Mouse (Mus musculus): ENCODE results near the gene Rnh1.

The Rnh1 gene

DNA sequence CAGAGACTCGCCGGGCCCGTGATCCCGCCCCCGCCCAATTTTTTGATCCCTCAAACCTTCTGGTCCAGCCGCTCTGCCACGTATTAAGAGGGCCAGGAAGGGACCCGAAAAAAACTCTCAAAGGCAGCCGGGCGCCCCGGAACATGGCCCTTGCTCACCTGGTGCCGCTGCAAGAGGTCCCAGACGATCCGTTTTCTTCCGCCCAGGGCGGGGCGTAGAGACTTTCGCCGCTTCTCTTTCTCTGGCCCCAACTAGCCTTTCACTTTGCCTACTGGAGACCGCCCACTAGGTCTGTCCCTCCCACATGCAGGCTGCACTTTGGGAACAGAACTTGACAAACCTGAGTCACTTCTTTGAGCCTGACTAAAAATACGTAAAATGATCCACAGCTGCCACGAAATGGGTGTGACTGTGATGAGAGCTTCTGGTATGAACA lies 4.1 kb downstream of the Rnh1 start:
- in situ Hi-C loops (cut with MboI, MseI), result loop anchor here (5.0 kb wide), 1 partner anchor 76 kb away; no protein-coding TSS in a partner anchor

DNA sequence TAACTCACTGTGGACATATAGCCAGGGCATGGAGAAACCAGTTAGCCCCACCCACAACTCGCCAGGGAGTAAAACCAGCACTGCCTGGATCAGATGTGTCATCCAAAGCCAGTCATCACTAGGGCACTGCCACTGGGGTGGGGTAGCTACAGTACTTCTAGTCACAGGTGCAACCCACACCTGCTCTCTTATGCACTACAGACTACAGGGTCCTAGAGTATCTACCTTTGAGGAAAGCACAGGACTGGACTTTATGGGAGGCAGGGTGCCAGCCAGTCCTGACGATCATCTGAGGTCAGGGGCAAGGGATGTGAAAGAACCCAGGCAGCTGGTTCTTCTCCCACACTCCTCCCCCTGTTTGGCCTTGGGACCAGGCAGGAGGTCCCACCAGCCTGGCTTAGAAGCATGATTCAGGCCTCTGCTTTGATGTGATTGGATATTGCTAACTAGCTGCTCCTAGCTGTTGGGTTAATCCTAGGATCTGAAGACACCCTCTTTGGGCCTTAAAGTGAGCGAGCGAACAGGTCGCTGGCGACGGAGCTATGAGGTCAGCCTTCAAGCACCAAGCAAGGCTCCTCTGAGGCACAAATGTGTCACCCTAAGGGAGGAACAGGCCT lies 4.6 kb downstream of the Rnh1 start:
- in situ Hi-C loops (cut with MboI, MseI), result loop anchor here (5.0 kb wide), 1 partner anchor 76 kb away; no protein-coding TSS in a partner anchor

DNA sequence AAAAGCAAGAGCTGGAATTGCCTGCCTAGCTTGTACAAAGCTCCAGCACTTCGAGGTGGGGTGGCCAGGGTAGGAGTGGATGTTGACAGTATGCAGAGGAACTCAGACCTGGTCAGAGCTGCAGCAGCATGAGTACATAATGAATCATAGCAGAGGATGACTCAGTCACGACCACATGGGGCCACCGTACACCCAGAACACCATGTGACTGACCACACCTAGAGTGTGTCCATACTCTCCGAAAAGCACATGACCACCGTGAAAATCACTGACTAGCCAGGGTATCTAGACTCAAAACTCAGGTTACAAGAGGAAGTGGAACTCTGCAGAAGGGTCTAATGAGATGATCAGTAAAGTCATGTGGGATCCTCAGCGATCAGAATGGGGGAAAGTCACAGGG lies 7.8 kb downstream of the Rnh1 start:
- in situ Hi-C loops (cut with MboI, MseI), result loop anchor here (5.0 kb wide), 1 partner anchor 73 kb away; no protein-coding TSS in a partner anchor

DNA sequence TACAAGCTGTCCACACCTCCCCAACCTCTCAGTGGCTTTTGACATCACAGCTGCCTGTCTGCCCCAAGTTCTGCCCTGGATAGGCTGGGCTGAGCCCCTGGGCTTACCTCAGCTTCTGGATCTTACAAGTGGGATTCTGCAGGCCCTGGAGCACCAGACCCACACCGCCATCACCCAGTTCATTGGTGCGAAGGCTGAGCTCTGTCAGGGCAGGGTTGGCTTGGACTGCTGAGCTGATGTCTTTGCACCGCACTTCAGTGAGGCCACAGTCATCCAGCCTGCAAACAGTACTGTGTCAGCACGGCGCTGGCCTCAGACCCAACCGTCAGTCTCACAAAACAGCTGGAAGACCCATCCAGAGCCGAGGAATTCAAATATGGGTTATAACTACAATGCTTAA lies 8.3 kb downstream of the Rnh1 start:
- in situ Hi-C loops (cut with MboI, MseI), result no loop called here

DNA sequence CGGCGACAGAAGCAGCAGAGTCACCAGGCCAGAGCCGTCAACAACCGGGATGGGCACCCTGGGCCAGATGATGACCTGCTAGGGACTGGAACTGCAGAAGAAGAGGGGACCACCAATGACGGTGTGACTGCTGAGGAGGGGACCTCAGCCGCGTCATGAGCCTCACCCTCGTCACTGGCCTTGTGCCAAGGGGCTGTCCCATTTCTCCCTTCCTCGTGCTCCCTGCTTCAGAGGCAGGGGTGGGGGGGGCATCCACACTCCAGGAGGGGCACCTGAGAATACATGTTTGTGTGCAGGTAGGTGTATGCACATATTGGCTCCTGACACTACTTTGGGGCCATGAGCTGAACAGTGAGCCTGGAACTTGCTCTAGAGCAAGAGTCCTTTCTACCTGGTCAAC lies 17.3 kb downstream of the Rnh1 start:
- in situ Hi-C loops (cut with MboI, MseI), result no loop called here

GRCm38 (mm10) chr7:141148639-141149038 lies 24.0 kb downstream of the Rnh1 start:
- in situ Hi-C loops (cut with MboI, MseI), result no loop called here

- in situ Hi-C loops (cut with MboI, MseI), result no loop called here
These were observed 25.6 kb downstream of the Rnh1 start for GRCm38 (mm10) chr7:141147044-141147443.

DNA sequence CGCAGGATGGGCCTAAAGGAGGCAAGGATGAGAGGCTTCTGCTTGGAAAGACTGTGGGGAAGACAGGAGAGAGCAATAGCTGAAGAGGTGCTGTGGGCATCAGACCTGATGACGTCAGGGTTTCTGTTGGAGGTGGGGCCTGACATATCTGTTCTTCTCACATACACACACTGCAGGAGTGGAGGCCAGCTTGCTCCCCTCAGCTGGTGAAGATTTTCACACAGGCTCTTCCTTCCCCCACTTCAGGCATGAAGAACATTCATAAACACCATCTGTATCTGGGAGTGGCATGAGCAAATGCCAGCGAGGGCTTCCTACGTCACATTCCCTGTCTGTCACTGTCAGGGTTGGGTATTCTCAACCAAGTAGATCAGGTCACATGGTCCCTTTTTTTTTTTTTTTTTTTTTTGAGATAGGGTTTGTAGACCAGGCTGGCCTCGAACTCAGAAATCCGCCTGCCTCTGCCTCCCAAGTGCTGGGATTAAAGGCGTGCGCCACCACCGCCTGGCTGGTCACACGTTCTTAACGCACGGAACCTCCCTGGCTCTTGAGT lies 26.5 kb downstream of the Rnh1 start:
- in situ Hi-C loops (cut with MboI, MseI), result no loop called here

GRCm38 (mm10) chr7:141145403-141145802 lies 27.3 kb downstream of the Rnh1 start:
- in situ Hi-C loops (cut with MboI, MseI), result no loop called here

- in situ Hi-C loops (cut with MboI, MseI), result no loop called here
These were observed 28.0 kb downstream of the Rnh1 start for GRCm38 (mm10) chr7:141144650-141145049.

DNA sequence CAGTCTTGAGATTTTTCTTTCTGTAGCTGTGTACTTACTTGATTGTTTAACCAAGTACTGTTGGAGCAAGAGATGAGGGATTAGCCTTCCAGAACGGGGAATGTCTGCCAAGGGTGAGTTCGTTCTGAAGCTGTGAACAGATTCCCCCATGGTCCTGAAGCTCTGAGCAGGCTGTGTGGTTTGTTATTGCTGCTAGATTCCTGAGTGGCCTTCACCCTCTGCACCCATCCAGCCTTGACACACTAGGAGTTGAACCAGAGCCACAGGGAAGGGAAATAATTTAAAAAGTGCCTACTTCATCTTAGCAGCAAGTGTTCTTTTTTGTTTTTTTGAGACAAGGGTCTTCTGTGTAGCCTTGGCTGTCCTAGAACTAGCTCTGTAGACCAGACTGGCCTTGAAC lies 28.8 kb downstream of the Rnh1 start:
- in situ Hi-C loops (cut with MboI, MseI), result no loop called here

DNA sequence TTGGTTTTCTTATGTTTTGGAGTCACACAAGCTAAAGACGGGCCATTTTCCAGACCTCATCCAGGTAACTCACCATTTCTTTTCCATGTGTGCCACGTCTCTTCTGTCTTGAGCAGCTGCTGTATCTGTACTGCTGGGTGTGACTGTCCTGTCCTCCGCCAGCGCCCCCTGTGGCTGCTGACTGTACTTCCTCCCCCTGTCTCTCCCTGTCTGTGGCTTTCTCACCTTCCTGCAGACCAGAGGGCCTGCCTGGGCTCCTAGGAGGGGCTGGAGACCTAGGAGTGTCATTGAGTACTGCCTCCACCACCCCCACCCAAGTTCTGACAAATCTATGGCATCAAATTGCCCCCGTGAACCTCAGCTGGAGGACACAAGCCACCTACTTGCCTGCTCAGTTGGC lies 29.5 kb downstream of the Rnh1 start:
- in situ Hi-C loops (cut with MboI, MseI), result no loop called here

GRCm38 (mm10) chr7:141141326-141141725 lies 31.3 kb downstream of the Rnh1 start:
- in situ Hi-C loops (cut with MboI, MseI), result no loop called here

GRCm38 (mm10) chr7:141131904-141132755 lies 40.5 kb downstream of the Rnh1 start:
- in situ Hi-C loops (cut with MboI, MseI), result loop anchor here (5.0 kb wide), 1 partner anchor 40 kb away; no protein-coding TSS in a partner anchor

- in situ Hi-C loops (cut with MboI, MseI), result loop anchor here (5.0 kb wide), 1 partner anchor 39 kb away; no protein-coding TSS in a partner anchor
These were observed 41.4 kb downstream of the Rnh1 start for GRCm38 (mm10) chr7:141131024-141131820.

DNA sequence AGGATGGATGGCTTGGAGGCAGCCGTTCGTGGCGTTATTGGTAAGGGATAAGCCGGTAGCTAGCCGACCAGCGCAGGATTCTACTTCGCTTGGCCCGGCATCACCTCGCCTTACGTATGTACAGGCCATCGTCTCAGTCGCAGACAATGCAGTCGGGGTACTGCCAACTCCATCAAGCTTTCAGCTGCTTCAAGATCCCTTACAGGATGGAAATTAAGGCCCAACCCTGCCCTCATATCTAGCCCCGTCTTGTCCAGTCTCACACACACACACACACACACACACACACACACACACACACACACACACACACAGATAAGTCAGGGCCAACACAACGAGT lies 49.2 kb downstream of the Rnh1 start:
- in situ Hi-C loops (cut with MboI, MseI), result no loop called here

DNA sequence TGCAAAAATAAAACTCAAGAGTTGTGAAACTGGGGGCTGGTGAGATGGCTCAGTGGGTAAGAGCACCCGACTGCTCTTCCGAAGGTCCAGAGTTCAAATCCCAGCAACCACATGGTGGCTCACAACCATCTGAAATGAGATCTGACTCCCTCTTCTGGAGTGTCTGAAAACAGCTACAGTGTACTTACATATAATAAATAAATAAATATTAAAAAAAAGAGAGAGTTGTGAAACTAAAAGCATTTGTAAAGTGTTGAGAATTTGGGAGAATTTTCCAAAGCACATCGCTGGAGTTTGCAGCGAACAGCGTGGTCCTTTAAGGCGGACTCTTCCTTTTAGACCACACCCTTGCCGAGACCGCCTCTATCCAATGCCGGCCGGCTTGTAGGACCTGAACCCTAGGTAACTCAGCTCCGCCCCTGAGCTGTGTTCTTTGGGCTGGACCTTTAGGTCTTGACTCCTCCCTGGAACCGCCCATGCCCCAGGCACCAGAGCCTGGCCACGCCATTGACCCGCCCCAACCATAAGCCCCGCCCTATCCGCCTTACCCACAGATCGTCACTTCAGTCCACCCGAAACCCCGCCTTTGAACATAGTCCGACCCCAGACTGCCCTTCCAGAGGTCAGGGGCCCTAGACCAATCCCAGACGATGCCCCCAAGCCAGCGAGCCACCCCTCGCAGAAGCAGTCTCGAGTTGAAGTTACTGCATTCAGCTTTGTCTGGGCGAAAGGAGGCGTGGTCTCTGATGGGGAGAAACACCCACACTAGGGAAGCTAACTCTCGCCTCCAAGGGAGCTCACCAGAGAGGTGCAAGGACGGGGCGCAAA lies 49.8 kb downstream of the Rnh1 start:
- in situ Hi-C loops (cut with MboI, MseI), result no loop called here

DNA sequence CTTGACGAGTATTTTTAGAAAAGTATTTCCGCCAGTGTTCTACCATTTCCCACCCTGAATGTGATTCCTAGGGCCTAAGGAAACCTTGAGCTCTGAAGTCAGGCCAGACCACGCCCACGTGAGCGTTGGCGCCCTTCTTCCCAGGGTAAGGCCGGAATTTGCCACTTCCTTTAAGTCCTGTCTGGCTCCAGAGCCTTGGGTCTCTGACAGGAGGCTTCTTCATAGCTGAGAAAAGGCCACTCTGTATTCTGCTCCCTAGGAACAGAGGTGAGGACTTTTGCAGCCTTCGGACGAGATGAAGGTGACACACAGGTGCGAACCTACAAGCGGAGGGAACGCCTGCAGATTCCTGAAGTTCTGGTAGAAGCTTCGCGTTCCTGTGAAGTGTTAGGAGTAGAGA lies 50.4 kb downstream of the Rnh1 start, which contains the start of gene Ptdss2:
Gene Ptdss2 (plus strand): TSS at position 138 of the 400 bp plus-strand sequence.
- in situ Hi-C loops (cut with MboI, MseI), result no loop called here

DNA sequence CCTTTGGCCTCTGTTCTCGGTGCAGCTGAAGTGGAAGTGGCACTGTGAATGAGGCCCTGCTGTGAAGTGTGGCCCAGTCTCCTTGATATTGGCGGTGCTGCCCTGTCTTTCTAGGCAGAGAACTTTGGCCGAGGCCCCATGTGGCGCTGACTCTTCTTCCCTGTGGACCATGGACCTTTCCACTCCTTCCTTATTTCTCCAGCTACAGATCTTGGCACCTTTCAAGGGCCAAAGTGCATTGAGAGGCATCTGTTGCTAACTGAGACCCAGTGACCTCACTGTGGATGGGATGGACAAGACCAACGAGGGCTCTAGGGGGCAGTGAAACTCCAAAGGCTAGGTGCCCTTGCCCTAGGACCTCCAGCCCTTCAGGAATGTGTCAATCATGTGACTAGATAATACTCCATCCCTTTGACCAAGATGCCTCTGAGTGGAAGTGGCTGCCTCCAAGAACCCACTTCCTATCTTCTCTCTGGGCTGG lies 51.6 kb downstream of the Rnh1 start:
- in situ Hi-C loops (cut with MboI, MseI), result no loop called here

GRCm38 (mm10) chr7:141120605-141121004 lies 52.1 kb downstream of the Rnh1 start:
- in situ Hi-C loops (cut with MboI, MseI), result no loop called here

DNA sequence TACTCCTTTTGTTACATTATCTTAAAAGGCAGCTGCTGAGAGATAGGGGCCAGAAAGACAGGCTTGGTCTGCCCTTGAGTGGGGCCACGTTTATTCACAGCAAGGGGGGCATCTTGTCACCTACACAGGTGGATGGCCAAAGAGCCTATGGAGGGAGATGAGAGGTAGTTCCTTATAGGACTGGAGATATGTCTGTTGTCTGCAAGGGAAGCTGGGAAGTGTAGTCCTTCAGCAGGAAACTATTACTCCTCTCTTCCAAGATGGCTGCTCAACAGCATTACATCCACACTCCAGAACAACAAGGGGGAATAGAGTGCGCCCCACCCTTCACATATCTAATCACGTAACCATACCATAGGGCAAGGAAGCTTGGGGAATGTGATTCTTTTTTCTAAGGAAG lies 53.2 kb downstream of the Rnh1 start:
- in situ Hi-C loops (cut with MboI, MseI), result no loop called here
